ENCODE assay signal across 18 mouse cellular contexts in genomic region chr3:149625497-149625896, GRCm38 (mm10).
A peak's percentile ranks its signal among the peaks of the same experiment; 100 is the strongest.
DNase-seq lines count a peak whose midpoint lies in the region.
"Had no signal": no experiment of that assay in that cellular context is flagged by ENCODE, and none has a peak within 500 bp of the region (broad histone marks: within the 10 kb centered on the region; RNA-seq: fewer than 3 reads in every experiment).

No protein-coding gene starts in this region.

- peak; percentile 25 for DNase-seq in adrenal gland, adult 2 months
- no peak for DNase-seq in adrenal gland, postnatal 25 days
- DNase-seq in 3134 (ENCODE audit: extremely low read depth, insufficient read length, low spot score) (peak; percentile 3), NIH3T3 (ENCODE audit: low read depth) (peak; percentile 66)
- peak; percentile 32 for DNase-seq in fibroblast of lung, adult 2 months (ENCODE audit: low read depth)
- DNase-seq in frontal cortex, postnatal 25 days (ENCODE audit: low spot score in 2 of 2), result no peak
- no peak for DNase-seq in cerebellum, adult 8-10 months
- DNase-seq in cerebellum, postnatal 14 days, result no peak
- DNase-seq: cerebellum, adult 11 months; cerebellum, adult 2 months; cerebellum, postnatal 10 days; gastrocnemius, adult 2 months; gastrocnemius, postnatal 14 days; heart, adult 18-20 months; heart, postnatal 10 days; heart, postnatal 36 days; kidney, adult 18-20 months; kidney, adult 9 months had no signal

Comparison
In these comparisons a context has a peak if more than half of its experiments do, and no peak if none do; other contexts are left out.
1. DNase-seq: peak in adrenal gland, adult 2 months (single experiment), 3134 (single experiment), NIH3T3 (single experiment) and fibroblast of lung, adult 2 months (single experiment); none in adrenal gland, postnatal 25 days (single experiment), frontal cortex, postnatal 25 days (0 of 2), cerebellum, adult 8-10 months (single experiment) and cerebellum, postnatal 14 days (0 of 2).